Mouse (Mus musculus) midbrain, embryonic 14.5 days (tissue): ENCODE results near the gene Zpr1. TPM values are rescaled to one million over a fixed set of nuclear protein-coding genes. Genes with fewer than 3 reads are reported as not detected.

Source experiments
- ATAC-seq: fragments of 200-750 bp; cut with Nextera tagmentation; 2 replicates; pipeline ENCODE4 v1.8.0; 2017; ENCODE audit warnings: moderate number of reproducible peaks, moderate library complexity; ENCODE audit not compliant: low FRiP score, low TSS enrichment
- DNase-seq: peaks from one replicate; pipeline ENCODE4 v3.0.0-alpha.2; 2015
- H3K27ac ChIP-seq: fragments of 300-500 bp; sonication (generic); replicated peaks from 2 replicates; pipeline ENCODE4 v1.5.1; 2014; ENCODE audit warnings: mild to moderate bottlenecking, low read depth, low read length, moderate library complexity
- H3K27me3 ChIP-seq: fragments of 300-500 bp; sonication (generic); 2 replicates; pipeline ENCODE4 v1.6.1; 2014; ENCODE audit warnings: low read length, control low read depth, mixed read lengths; ENCODE audit not compliant: control insufficient read depth, insufficient read depth
- H3K36me3 ChIP-seq: fragments of 300-500 bp; sonication (generic); 2 replicates; pipeline ENCODE4 v1.6.1; 2014; ENCODE audit warnings: low read length, control low read depth; ENCODE audit not compliant: control insufficient read depth, insufficient read depth
- H3K4me1 ChIP-seq: fragments of 300-500 bp; sonication (generic); 2 replicates; pipeline ENCODE4 v1.6.1; 2014; ENCODE audit warnings: mild to moderate bottlenecking, antibody characterized with exemption, low read length, control low read depth; ENCODE audit not compliant: control insufficient read depth, insufficient read depth
- H3K4me2 ChIP-seq: fragments of 300-500 bp; sonication (generic); 2 replicates; pipeline ENCODE4 v1.6.1; 2014; ENCODE audit warnings: mild to moderate bottlenecking, low read length, moderate library complexity
- H3K4me3 ChIP-seq: fragments of 300-500 bp; sonication (generic); replicated peaks from 2 replicates; pipeline ENCODE4 v1.5.1; 2014; ENCODE audit warnings: low read depth, low read length
- H3K9ac ChIP-seq: fragments of 300-500 bp; sonication (generic); replicated peaks from 2 replicates; pipeline ENCODE4 v1.6.1; 2014; ENCODE audit warnings: mild to moderate bottlenecking, low read length, moderate library complexity
- H3K9me3 ChIP-seq: fragments of 300-500 bp; sonication (generic); 2 replicates; pipeline ENCODE4 v1.6.1; 2016; ENCODE audit warnings: low read length, control low read depth, mixed read lengths; ENCODE audit not compliant: control insufficient read depth
- WGBS: fragments of 180-500 bp; shearing (Covaris S2); extraction: QIAGEN DNeasy Blood & Tissue Kit; methylation state at CpG from one replicate; pipeline ENCODE4 v1.1.7; 2014; 5-methylcytosine and 5-hydroxymethylcytosine counted together
- polyA plus RNA-seq: library from polyadenylated mRNA; unstranded; fragments of >200 nt; fragmentation: Nextera tagmentation; extraction: Ambion mirVana; gene quantifications from 2 replicates; pipeline ENCODE4 v1.2.1, GENCODE M21; 2014

Zpr1 gene
- polyA plus RNA-seq, 1 experiment from 2014 or later = 60.3 TPM

DNA sequence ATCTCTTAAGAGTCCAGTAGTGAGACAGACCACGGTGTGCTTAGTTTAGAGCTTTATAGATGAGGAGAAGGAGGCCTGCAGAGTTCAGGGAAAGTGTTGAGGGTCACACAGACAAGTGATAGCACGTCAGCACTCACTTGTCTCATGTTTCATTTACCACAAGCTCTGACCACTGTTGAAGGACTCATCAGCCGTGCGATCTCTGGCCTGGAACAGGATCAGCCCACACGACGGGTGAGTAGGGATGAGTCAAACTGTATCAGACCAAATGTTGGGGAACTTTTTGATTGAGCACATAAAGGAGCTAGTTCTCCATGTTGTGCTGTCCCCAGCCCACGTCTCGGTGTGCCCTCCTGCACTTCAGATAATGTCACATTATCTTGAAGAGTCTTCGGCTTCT is 1.6 kb downstream of the Zpr1 start:
- WGBS = 91% methylated on average over 9 of the region's 9 CpGs
- no peak for DNase-seq
- H3K4me2 ChIP-seq = no peak overlapping the region
- H3K4me1 ChIP-seq = peaks cover 5% of the 10 kb centered on the region
- H3K9ac ChIP-seq = no peak overlapping the region
- no peak overlapping the region for H3K4me3 ChIP-seq
- ATAC-seq = no peak
- H3K27ac ChIP-seq = no peak overlapping the region
- H3K9me3 ChIP-seq = no peaks in the 10 kb centered on the region
- peaks cover 6% of the 10 kb centered on the region; the same call in 1 of the 2 replicates for H3K27me3 ChIP-seq
- peaks cover 47% of the 10 kb centered on the region for H3K36me3 ChIP-seq

DNA sequence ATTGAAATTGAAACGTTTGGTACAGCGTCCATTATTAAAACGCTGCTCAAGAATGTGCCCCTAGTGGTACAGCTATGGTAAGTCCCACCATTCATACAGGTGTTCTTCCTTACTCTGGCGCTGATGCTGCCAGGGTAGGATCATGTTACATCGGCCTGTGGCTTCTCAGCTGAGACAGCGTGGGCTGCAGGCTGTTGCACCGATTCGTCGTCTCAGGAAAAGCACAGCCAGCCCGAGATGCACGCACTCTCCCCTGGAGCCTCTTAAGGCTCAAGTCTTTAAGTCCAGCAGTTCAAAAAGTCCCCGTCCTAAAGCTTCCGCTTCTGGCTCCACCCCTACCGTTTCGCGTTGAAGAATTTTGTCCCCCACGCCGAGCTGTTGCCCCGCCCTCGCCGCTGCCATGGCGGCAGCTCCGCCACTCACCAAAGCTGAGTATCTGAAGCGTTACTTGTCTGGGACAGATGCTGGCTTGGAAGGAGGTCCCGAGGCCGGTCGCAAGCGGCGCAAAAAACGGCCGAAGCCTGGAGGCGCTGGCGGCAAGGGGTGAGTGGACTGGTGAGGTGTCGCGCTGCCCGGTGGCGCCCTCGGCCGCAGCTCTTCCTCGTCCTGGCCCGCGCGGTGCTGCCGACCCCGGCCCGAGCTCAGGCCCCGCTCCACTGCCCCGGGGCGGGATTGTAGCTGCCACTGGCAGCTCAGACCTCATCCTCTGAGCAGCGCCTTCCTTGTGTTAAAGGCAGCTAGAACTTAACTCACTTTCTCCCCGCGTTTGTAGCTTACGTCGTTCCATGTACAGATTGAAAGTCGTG is 10.0 kb downstream of the Zpr1 start, which contains the start of gene Bud13:
Gene Bud13 (plus strand): TSS at position 378 of the 806 bp plus-strand sequence.
- Histone ChIP-seq H3K9ac (peak within 1 kb of the TSS; percentile 68), H3K4me2 (peak within 1 kb of the TSS; percentile 78), H3K27me3 (no peaks in the 10 kb centered on the region), H3K9me3 (no peaks in the 10 kb centered on the region), H3K27ac (peak within 1 kb of the TSS; percentile 60), H3K4me1 (peaks cover 9% of the 10 kb centered on the region), H3K36me3 (peaks cover 54% of the 10 kb centered on the region), H3K4me3 (peak within 1 kb of the TSS; percentile 71)
- ATAC-seq (peak; percentile 84), DNase-seq (peak; percentile 94)
- under 1% methylated on average over 55 of the region's 55 CpGs for WGBS

DNA sequence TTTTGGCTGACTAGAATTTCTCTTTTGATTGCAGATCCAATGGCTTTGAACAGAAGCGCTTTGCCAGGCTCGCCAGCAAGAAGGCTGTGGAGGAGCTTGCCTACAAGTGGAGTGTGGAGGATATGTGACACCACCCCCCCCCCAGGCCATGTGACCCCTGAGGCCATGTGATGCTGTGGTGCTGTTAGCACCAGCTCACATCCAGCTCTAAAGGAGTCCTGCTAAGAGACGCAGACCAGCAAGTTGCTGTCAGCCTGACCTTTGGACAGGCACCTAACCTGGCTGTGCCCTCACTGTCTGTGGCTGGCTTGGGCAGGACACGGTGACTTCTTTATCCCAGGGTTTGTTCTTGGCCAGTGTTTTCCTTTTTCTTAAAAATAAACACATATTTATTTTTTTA is 25.5 kb downstream of the Zpr1 start:
- H3K4me2 ChIP-seq = no peak overlapping the region
- H3K9me3 ChIP-seq = no peaks in the 10 kb centered on the region
- no peak overlapping the region for H3K9ac ChIP-seq
- DNase-seq = no peak
- H3K36me3 ChIP-seq = peaks cover 59% of the 10 kb centered on the region
- H3K4me1 ChIP-seq = no peaks in the 10 kb centered on the region
- no peaks in the 10 kb centered on the region for H3K27me3 ChIP-seq
- H3K27ac ChIP-seq = no peak overlapping the region
- no peak overlapping the region for H3K4me3 ChIP-seq
- ATAC-seq = no peak
- 92% methylated on average over 4 of the region's 4 CpGs for WGBS

DNA sequence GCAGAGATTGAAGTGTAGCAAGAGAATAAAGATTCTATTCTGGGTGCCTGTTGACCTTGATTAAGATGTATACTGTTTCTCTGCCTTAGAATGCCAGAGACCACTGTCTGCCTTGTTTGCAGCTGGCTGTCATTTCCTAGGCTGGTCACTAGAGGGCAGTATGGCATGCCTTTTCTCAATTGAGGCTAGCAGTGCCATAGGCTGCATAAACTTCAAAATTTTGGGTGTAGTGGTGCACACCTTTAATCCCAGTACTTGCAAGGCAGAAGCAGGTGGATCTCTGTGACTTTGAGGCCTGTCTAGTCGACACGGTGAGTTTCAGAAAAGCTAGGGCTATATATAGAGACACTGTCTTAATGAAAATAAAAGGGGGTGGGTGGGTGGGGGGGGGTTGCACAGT is 29.3 kb downstream of the Zpr1 start:
- Histone ChIP-seq H3K4me3 (no peak overlapping the region), H3K9ac (no peak overlapping the region), H3K27ac (no peak overlapping the region), H3K27me3 (no peaks in the 10 kb centered on the region), H3K36me3 (peaks cover 30% of the 10 kb centered on the region), H3K9me3 (no peaks in the 10 kb centered on the region), H3K4me1 (no peaks in the 10 kb centered on the region), H3K4me2 (no peak overlapping the region)
- DNase-seq (peak; percentile 85), ATAC-seq (no peak)
- 6% methylated on average over 2 of the region's 2 CpGs for WGBS

DNA sequence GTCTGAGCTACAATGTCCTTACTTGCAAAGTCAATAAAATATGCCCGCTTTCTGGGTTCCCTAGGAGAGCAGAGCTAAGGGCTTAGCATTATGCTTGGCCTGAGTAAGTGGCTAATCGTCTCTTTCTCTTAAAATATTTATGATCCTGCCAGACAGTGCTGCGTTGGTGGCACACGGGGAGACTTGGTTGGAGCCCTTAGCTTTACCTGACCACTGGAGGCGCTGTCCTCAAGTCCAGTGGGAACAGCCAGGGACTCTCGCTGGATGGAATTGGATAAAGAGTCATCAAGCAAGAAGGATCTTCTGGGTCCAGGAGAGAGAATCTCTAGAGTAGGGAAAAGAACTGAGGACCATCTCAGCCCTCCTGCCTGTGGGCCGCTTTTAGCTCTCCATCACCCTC is 36.3 kb downstream of the Zpr1 start:
- peaks cover 8% of the 10 kb centered on the region; the same call in 1 of the 2 replicates for H3K4me1 ChIP-seq
- H3K4me3 ChIP-seq = no peak overlapping the region
- DNase-seq (peak; percentile 60), ATAC-seq (no peak)
- H3K27me3 ChIP-seq = no peaks in the 10 kb centered on the region
- no peaks in the 10 kb centered on the region for H3K9me3 ChIP-seq
- WGBS = 5% methylated on average over 7 of the region's 7 CpGs
- no peaks in the 10 kb centered on the region for H3K36me3 ChIP-seq
- no peak overlapping the region for H3K9ac ChIP-seq
- H3K27ac ChIP-seq = no peak overlapping the region
- H3K4me2 ChIP-seq = no peak overlapping the region

DNA sequence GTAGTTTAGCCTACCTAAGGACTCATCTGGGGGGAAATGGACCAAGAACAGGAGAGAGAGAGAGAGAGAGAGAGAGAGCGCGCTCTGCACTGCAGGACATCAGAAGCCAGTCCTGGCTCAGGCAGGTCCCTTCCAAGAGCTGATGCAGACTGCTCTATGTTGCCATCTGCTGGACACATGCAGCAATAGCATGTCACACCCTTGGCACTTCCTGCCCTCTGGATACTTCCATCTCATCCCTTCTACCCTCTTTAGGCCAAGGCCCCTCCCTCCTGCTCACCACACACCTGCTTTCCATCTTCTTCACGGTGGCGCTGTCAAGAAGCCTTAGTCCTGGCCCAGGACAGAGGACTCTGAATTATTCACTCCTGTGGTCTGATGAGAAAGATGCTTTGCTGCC is 41.6 kb downstream of the Zpr1 start:
- H3K9me3 ChIP-seq = peaks cover 3% of the 10 kb centered on the region
- H3K9ac ChIP-seq = no peak overlapping the region
- 8% methylated on average over 4 of the region's 4 CpGs for WGBS
- peak; percentile 27; the same call in 1 of the 2 replicates for ATAC-seq
- no peak overlapping the region for H3K27ac ChIP-seq
- H3K27me3 ChIP-seq = no peaks in the 10 kb centered on the region
- DNase-seq = peak; percentile 85
- no peak overlapping the region for H3K4me3 ChIP-seq
- H3K36me3 ChIP-seq = no peaks in the 10 kb centered on the region
- peaks cover 19% of the 10 kb centered on the region for H3K4me1 ChIP-seq
- no peak overlapping the region for H3K4me2 ChIP-seq

DNA sequence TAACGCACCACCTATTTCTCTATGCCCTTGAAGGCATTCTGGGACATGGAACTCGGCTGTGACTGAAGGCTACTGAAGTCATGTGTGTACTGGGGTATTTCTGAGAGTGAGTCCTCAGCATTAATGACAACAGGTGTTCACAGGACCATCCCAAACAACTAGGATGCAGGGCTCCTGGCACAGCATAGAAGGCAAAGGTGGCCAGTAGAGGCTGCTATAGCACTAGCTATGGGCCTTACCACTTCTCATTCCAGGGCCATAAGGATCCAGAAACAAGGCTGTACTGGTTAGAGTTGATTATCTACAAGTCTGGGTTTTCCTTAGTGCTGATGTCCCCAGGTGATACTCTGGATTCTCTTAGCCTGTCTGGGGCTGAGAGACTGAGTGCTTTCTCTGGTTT is 42.1 kb downstream of the Zpr1 start:
- 58% methylated on average over 2 of the region's 2 CpGs for WGBS
- H3K27me3 ChIP-seq = no peaks in the 10 kb centered on the region

DNA sequence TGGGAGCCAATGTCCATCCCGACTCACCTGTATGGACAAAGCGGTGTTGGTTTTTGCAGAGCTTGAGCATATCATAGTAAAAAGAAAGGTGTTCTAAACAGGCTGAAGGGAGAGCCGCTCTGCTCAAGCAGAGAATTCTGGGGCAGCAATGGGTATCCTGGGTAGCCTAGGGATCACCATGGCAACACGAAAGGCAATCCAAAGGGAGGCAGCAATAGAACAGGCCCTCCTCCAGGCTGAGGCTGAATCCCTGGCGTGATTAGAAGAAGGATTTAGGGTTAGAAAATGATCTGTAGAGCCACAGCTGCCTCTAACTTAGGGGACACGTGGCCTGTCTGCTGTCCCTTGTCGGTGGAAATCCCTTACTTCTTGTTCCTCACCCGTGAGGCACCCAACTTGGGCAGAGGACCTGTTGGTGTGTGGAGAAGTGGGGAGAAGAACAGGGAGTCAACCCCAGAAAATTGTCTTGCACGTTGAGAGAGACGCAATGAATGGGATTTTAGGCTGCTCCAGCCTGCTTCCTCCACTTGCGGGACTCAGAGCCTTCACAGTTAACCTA is 43.0 kb downstream of the Zpr1 start:
- Histone ChIP-seq H3K27me3 (no peaks in the 10 kb centered on the region), H3K9me3 (peaks cover 4% of the 10 kb centered on the region), H3K4me2 (no peak overlapping the region), H3K4me1 (peaks cover 19% of the 10 kb centered on the region), H3K27ac (0 out of 2 replicates have a peak overlapping the region, but pooled peaks have one; percentile 14), H3K36me3 (no peaks in the 10 kb centered on the region), H3K4me3 (no peak overlapping the region), H3K9ac (no peak overlapping the region)
- ATAC-seq (no peak; the same call in 1 of the 2 replicates), DNase-seq (peak; percentile 74)
- WGBS = 17% methylated on average over 11 of the region's 11 CpGs

More for the DNA sequence above, 42.1 kb downstream of the Zpr1 start:
- Histone ChIP-seq H3K4me3 (no peak overlapping the region), H3K9me3 (peaks cover 4% of the 10 kb centered on the region), H3K9ac (no peak overlapping the region), H3K36me3 (no peaks in the 10 kb centered on the region), H3K4me1 (peaks cover 19% of the 10 kb centered on the region), H3K4me2 (no peak overlapping the region), H3K27ac (no peak overlapping the region)
- no peak for ATAC-seq
- peak; percentile 45 for DNase-seq
